Mouse (Mus musculus) testis, adult 2 months (tissue): Measurements from ENCODE around the gene Diras2. TPM values are rescaled to one million over a fixed set of nuclear protein-coding genes. Genes with fewer than 3 reads are reported as not detected.
A peak's percentile ranks its signal among the peaks of the same experiment; 100 is the strongest.
"Not testable (repeated sequence)": the region's sequence is repeated elsewhere in the genome, so short reads cannot be mapped to it uniquely, and the experiment has no call there.

Experiments
- H3K27ac ChIP-seq: fragments of 200-500 bp; 2 replicates; pipeline ENCODE4 v1.5.1; 2012; ENCODE audit warnings: low read depth, low read length; ENCODE audit not compliant: control insufficient read depth, insufficient read depth
- H3K27me3 ChIP-seq: fragments of 200-500 bp; 2 replicates; pipeline ENCODE4 v1.6.1; 2012; ENCODE audit warnings: mild to moderate bottlenecking, low read length, moderate library complexity; ENCODE audit not compliant: control insufficient read depth, insufficient read depth
- H3K36me3 ChIP-seq: fragments of 200-500 bp; 2 replicates; pipeline ENCODE4 v1.6.1; 2012; ENCODE audit warnings: mild to moderate bottlenecking, low read length; ENCODE audit not compliant: control insufficient read depth, insufficient read depth
- H3K4me1 ChIP-seq: fragments of 200-500 bp; 2 replicates; pipeline ENCODE4 v1.6.1; 2012; ENCODE audit warnings: low read length; ENCODE audit not compliant: control insufficient read depth, insufficient read depth
- H3K4me3 ChIP-seq: fragments of 200-500 bp; 2 replicates; pipeline ENCODE4 v1.5.1; 2012; ENCODE audit warnings: low read depth, mild to moderate bottlenecking, low read length, moderate library complexity, mixed read lengths; ENCODE audit not compliant: control insufficient read depth
- CTCF ChIP-seq: fragments of 200-500 bp; IDR thresholded peaks from 2 replicates; pipeline ENCODE4 v1.5.1; 2012; ENCODE audit warnings: low read depth, mild to moderate bottlenecking, inconsistent platforms, low read length, moderate library complexity; ENCODE audit not compliant: control insufficient read depth, insufficient read depth, insufficient replicate concordance
- POLR2A ChIP-seq: fragments of 200-500 bp; IDR thresholded peaks from 2 replicates; pipeline ENCODE4 v1.6.1; 2012; ENCODE audit warnings: low read depth, mild to moderate bottlenecking, inconsistent platforms, low read length, moderate library complexity; ENCODE audit not compliant: control insufficient read depth
- polyA plus RNA-seq: library from polyadenylated mRNA; depleted of rRNA; stranded (reverse); fragments of >200 nt; gene quantifications from 2 replicates; pipeline ENCODE4 v1.2.3, GENCODE M21; 2012

Gene Diras2
- polyA plus RNA-seq, 1 experiment: 2.4 TPM

GRCm38 (mm10) chr13:52516051-52516450 lies 15.0 kb downstream of the Diras2 start:
- H3K27me3 ChIP-seq: no peaks in the 10 kb centered on the region
- no peak for TF ChIP-seq POLR2A

DNA sequence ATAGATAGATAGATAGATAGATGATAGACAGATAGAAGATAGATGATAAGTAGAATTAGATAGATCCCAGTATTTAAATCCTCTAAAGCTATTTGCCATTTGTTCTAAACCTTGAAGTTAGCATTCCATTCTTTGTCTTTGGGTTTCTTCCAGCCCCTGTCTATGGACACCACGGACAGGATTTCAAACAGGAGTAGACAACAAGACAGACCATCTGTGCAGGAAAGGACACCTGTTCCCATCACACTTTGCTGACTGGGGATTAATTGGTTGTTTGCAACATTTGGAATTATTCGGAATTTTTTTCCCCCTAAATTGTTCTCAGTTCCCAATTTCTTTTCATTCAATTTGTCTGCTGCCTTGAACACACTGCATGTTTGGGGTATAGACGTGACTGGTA lies 17.5 kb downstream of the Diras2 start:
- no peak overlapping the region for H3K27ac ChIP-seq
- H3K27me3 ChIP-seq: no peaks in the 10 kb centered on the region
- no peaks in the 10 kb centered on the region for H3K36me3 ChIP-seq
- TF ChIP-seq CTCF: no peak
- no peak for TF ChIP-seq POLR2A
- no peak overlapping the region for H3K4me3 ChIP-seq
- H3K4me1 ChIP-seq: no peaks in the 10 kb centered on the region; the same call in 1 of the 2 replicates

More at GRCm38 (mm10) chr13:52516051-52516450, 15.0 kb downstream of the Diras2 start:
- Histone ChIP-seq H3K4me1 (no peaks in the 10 kb centered on the region; the same call in 1 of the 2 replicates), H3K4me3 (no peak overlapping the region), H3K27ac (no peak overlapping the region), H3K36me3 (no peaks in the 10 kb centered on the region)

- Histone ChIP-seq H3K4me3 (no peak overlapping the region), H3K27ac (no peak overlapping the region), H3K27me3 (no peaks in the 10 kb centered on the region), H3K4me1 (peaks cover 4% of the 10 kb centered on the region), H3K36me3 (no peaks in the 10 kb centered on the region)
- TF ChIP-seq POLR2A (no peak), CTCF (no peak)
Observed at GRCm38 (mm10) chr13:52512356-52512755, 18.7 kb downstream of the Diras2 start.

GRCm38 (mm10) chr13:52510172-52510880 lies 20.8 kb downstream of the Diras2 start:
- H3K27me3 ChIP-seq: no peaks in the 10 kb centered on the region

GRCm38 (mm10) chr13:52507460-52508293 lies 23.4 kb downstream of the Diras2 start:
- no peak overlapping the region for H3K27ac ChIP-seq
- no peaks in the 10 kb centered on the region for H3K36me3 ChIP-seq
- no peaks in the 10 kb centered on the region for H3K27me3 ChIP-seq
- peak overlapping the region; percentile 45 for H3K4me3 ChIP-seq
- TF ChIP-seq CTCF (no peak), POLR2A (no peak)
- H3K4me1 ChIP-seq: peaks cover 4% of the 10 kb centered on the region

More at GRCm38 (mm10) chr13:52510172-52510880, 20.8 kb downstream of the Diras2 start:
- no peak for TF ChIP-seq POLR2A
- TF ChIP-seq CTCF: no peak
- H3K36me3 ChIP-seq: no peaks in the 10 kb centered on the region
- no peak overlapping the region for H3K4me3 ChIP-seq
- H3K27ac ChIP-seq: no peak overlapping the region
- peaks cover 4% of the 10 kb centered on the region for H3K4me1 ChIP-seq

GRCm38 (mm10) chr13:52506822-52507221 lies 24.3 kb downstream of the Diras2 start:
- H3K36me3 ChIP-seq, H3K4me1 ChIP-seq, H3K4me3 ChIP-seq, H3K27ac ChIP-seq, H3K27me3 ChIP-seq: not testable (repeated sequence)

GRCm38 (mm10) chr13:52505683-52506285 lies 25.3 kb downstream of the Diras2 start:
- not testable (repeated sequence) for H3K36me3 ChIP-seq, H3K27ac ChIP-seq, H3K27me3 ChIP-seq, H3K4me1 ChIP-seq, H3K4me3 ChIP-seq
